Mouse (Mus musculus) kidney, adult 2 months (tissue): ENCODE data around the gene Frem1.

Source experiments
- CTCF ChIP-seq: fragments of 200-500 bp; conservative IDR thresholded peaks from 2 replicates; pipeline ENCODE4 v1.5.1; 2011; ENCODE audit warnings: low read depth, mild to moderate bottlenecking, control low read depth, low read length, moderate library complexity, mixed read lengths; ENCODE audit not compliant: insufficient read depth, insufficient read length
- POLR2A ChIP-seq: fragments of 200-500 bp; IDR thresholded peaks from one replicate; pipeline ENCODE4 v1.6.1; 2011; ENCODE audit warnings: low read depth, low read length, control low read depth

GRCm38 (mm10) chr4:82880243-82880642 is 171.9 kb downstream of the Frem1 start:
- TF ChIP-seq CTCF, result no peak
- TF ChIP-seq POLR2A, result no peak
